Mouse (Mus musculus) cerebellum, adult 9-10 months (tissue): ENCODE data around the gene Vdac2.

Experiments
- DNase-seq: peaks from one replicate; pipeline ENCODE4 v3.0.0; 2022

Vdac2 gene

GRCm38 (mm10) chr14:21853456-21854109, 28.5 kb downstream of the Vdac2 start:
- peak; percentile 77 for DNase-seq

GRCm38 (mm10) chr14:21854271-21854670, 29.2 kb downstream of the Vdac2 start:
- peak; percentile 15 for DNase-seq

GRCm38 (mm10) chr14:21855961-21856360, 30.9 kb downstream of the Vdac2 start:
- no peak for DNase-seq

- DNase-seq: no peak
These were observed 31.8 kb downstream of the Vdac2 start for GRCm38 (mm10) chr14:21856886-21857285.

GRCm38 (mm10) chr14:21866291-21866690, 41.3 kb downstream of the Vdac2 start:
- DNase-seq: no peak

- DNase-seq: no peak
These were observed 41.8 kb downstream of the Vdac2 start for GRCm38 (mm10) chr14:21866816-21867215.

GRCm38 (mm10) chr14:21890430-21890829, 65.4 kb downstream of the Vdac2 start:
- DNase-seq: no peak

- no peak for DNase-seq
These were observed 66.7 kb downstream of the Vdac2 start for GRCm38 (mm10) chr14:21891581-21892340.

GRCm38 (mm10) chr14:21892341-21892659, 67.3 kb downstream of the Vdac2 start:
- DNase-seq: no peak
